Mouse (Mus musculus) midbrain, postnatal 0 days (tissue): ENCODE data around the gene Lamtor1. TPM values are rescaled to one million over a fixed set of nuclear protein-coding genes. Genes with fewer than 3 reads are reported as not detected.
"Not testable (repeated sequence)": the region's sequence is repeated elsewhere in the genome, so short reads cannot be mapped to it uniquely, and the experiment has no call there.

Source experiments
- ATAC-seq: fragments of 200-750 bp; cut with Nextera tagmentation; 2 replicates; pipeline ENCODE4 v1.8.0; 2017; ENCODE audit warnings: moderate number of reproducible peaks, mild to moderate bottlenecking, moderate TSS enrichment, moderate library complexity; ENCODE audit not compliant: low FRiP score
- DNase-seq: peaks from one replicate; pipeline ENCODE4 v3.0.0-alpha.2; 2015; ENCODE audit warnings: low spot score
- H3K27ac ChIP-seq: fragments of 300-500 bp; sonication (generic); 2 replicates; pipeline ENCODE4 v1.5.1; 2014; ENCODE audit warnings: low read depth, mild to moderate bottlenecking, low read length, mixed read lengths
- H3K27me3 ChIP-seq: fragments of 300-500 bp; sonication (generic); 2 replicates; pipeline ENCODE4 v1.6.1; 2014; ENCODE audit warnings: low read length, control low read depth, mixed read lengths; ENCODE audit not compliant: insufficient read depth
- H3K36me3 ChIP-seq: fragments of 300-500 bp; sonication (generic); 2 replicates; pipeline ENCODE4 v1.6.1; 2014; ENCODE audit warnings: low read length, control low read depth, mixed read lengths; ENCODE audit not compliant: insufficient read depth
- H3K4me1 ChIP-seq: fragments of 300-500 bp; sonication (generic); 2 replicates; pipeline ENCODE4 v1.6.1; 2014; ENCODE audit warnings: mild to moderate bottlenecking, control low read depth, antibody characterized with exemption, low read length, mixed read lengths; ENCODE audit not compliant: insufficient read depth
- H3K4me2 ChIP-seq: fragments of 300-500 bp; sonication (generic); 2 replicates; pipeline ENCODE4 v1.6.1; 2014; ENCODE audit warnings: low read depth, mild to moderate bottlenecking, low read length, mixed read lengths; ENCODE audit not compliant: poor library complexity, severe bottlenecking
- H3K4me3 ChIP-seq: fragments of 300-500 bp; sonication (generic); 2 replicates; pipeline ENCODE4 v1.5.1; 2014; ENCODE audit warnings: low read depth, mild to moderate bottlenecking, low read length, moderate library complexity
- H3K9ac ChIP-seq: fragments of 300-500 bp; sonication (generic); replicated peaks from 2 replicates; pipeline ENCODE4 v1.6.1; 2014; ENCODE audit warnings: mild to moderate bottlenecking, low read length, moderate library complexity, mixed read lengths; ENCODE audit not compliant: poor library complexity, severe bottlenecking
- H3K9me3 ChIP-seq: fragments of 300-500 bp; sonication (generic); 2 replicates; pipeline ENCODE4 v1.6.1; 2016; ENCODE audit warnings: low read length, control low read depth
- CTCF ChIP-seq: IDR thresholded peaks from 2 replicates; pipeline ENCODE4 v1.5.1; 2016; ENCODE audit warnings: antibody characterized with exemption, mild to moderate bottlenecking
- WGBS: fragments of 180-500 bp; shearing (Covaris S2); extraction: QIAGEN DNeasy Blood & Tissue Kit; methylation state at CpG from one replicate; pipeline ENCODE4 v1.1.7; 2014; 5-methylcytosine and 5-hydroxymethylcytosine counted together
- polyA plus RNA-seq: library from polyadenylated mRNA; unstranded; fragments of >200 nt; fragmentation: Nextera tagmentation; extraction: Ambion mirVana; gene quantifications from 2 replicates; pipeline ENCODE4 v1.2.1, GENCODE M21; 2015
- total RNA-seq: library from RNA; depleted of rRNA; stranded (reverse); fragments of >200 nt; gene quantifications from 2 replicates; pipeline ENCODE4 v1.2.3, GENCODE M21; 2014

Gene Lamtor1
- total and polyA plus RNA-seq, 2 experiments from 2014 or later = 127 to 159 TPM

DNA sequence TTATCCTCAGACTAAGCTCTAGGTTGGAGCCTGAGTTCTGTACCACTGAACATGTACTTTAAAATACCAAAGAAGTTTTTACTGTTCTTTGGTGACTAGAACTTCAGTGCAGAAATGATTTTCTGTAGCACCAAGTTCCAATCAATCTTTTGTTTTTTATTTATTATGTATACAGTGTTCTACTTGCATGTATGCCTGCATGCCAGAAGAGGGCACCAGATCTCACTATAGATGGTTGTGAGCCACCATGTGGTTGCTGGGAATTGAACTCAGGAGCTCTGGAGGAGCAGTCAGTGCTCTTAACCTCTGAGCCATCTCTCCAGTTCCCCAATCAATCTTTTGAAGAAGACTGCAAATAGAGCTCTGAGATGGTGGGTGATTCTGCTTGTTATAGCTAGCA, 20.2 kb downstream of the Lamtor1 start:
- ATAC-seq, DNase-seq, H3K36me3 ChIP-seq, H3K4me3 ChIP-seq, H3K4me2 ChIP-seq, H3K9me3 ChIP-seq, H3K9ac ChIP-seq, H3K4me1 ChIP-seq, H3K27me3 ChIP-seq, H3K27ac ChIP-seq: not testable (repeated sequence)
- TF ChIP-seq CTCF = peak; percentile 12; the same call in 1 of the 2 replicates

DNA sequence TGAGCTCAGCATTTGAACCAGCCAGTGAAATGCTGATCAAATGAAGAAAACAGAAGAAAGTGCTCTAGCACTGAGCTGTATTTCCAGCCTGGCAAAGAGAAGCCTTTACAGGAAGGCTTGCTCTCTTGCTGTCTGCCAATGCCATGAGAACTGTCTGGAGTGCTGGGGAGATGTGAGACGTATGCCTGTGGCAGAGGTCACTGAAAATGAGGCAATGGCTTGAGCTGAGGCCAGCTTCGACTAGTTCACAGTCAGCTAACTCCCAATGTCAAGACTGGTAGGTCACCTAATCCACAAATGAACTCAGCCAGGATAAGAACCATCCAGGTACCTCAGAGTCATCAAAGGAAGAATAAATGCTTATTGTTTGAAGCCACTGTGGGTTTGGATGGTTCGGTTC, 22.4 kb downstream of the Lamtor1 start:
- H3K27ac ChIP-seq = no peak overlapping the region
- H3K9ac ChIP-seq = 0 out of 2 replicates have a peak overlapping the region, but pooled peaks have one; percentile 19
- no peak overlapping the region for H3K4me3 ChIP-seq
- H3K9me3 ChIP-seq = no peaks in the 10 kb centered on the region
- no peak overlapping the region for H3K4me2 ChIP-seq
- WGBS = 88% methylated on average over 3 of the region's 3 CpGs
- TF ChIP-seq CTCF = no peak
- no peaks in the 10 kb centered on the region for H3K27me3 ChIP-seq
- ATAC-seq (no peak), DNase-seq (no peak)
- no peaks in the 10 kb centered on the region for H3K36me3 ChIP-seq
- peaks cover 3% of the 10 kb centered on the region; the same call in 1 of the 2 replicates for H3K4me1 ChIP-seq

DNA sequence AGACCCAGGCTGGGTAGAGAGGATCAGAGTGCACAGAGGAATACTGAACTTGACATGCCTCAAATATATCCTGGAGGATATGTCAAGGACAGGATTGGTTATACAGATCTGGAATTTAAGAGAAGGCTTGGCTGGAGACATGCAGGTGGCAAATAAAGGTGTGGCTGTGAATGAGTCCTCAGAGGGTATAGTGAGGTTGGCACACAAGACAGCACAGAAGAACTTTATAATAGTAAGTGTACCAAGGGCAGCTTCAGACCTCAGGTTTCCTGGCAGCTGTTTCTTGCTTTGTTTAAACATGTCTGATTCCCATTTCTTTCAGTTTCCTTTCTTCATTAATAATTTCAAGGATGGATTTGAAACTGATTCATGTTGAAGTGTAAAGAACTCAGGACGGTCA, 26.8 kb downstream of the Lamtor1 start:
- no peak for DNase-seq
- no peak overlapping the region for H3K4me3 ChIP-seq
- ATAC-seq = no peak
- TF ChIP-seq CTCF = no peak
- no peaks in the 10 kb centered on the region for H3K27me3 ChIP-seq
- no peak overlapping the region for H3K27ac ChIP-seq
- no peak overlapping the region for H3K9ac ChIP-seq
- H3K4me1 ChIP-seq = peaks cover 3% of the 10 kb centered on the region; the same call in 1 of the 2 replicates
- H3K4me2 ChIP-seq = peak overlapping the region; percentile 81; the same call in 1 of the 2 replicates
- H3K9me3 ChIP-seq = no peaks in the 10 kb centered on the region
- 84% methylated on average over 1 of the region's 1 CpGs for WGBS
- no peaks in the 10 kb centered on the region for H3K36me3 ChIP-seq

- Histone ChIP-seq H3K27me3 (no peaks in the 10 kb centered on the region), H3K27ac (peak overlapping the region; percentile 18; the same call in 1 of the 2 replicates), H3K9ac (peak overlapping the region; percentile 50), H3K4me2 (peak overlapping the region; percentile 81), H3K9me3 (no peaks in the 10 kb centered on the region), H3K36me3 (no peaks in the 10 kb centered on the region), H3K4me3 (peak overlapping the region; percentile 84), H3K4me1 (peaks cover 3% of the 10 kb centered on the region; the same call in 1 of the 2 replicates)
- TF ChIP-seq CTCF = no peak
- peak; percentile 20 for DNase-seq
- peak; percentile 44 for ATAC-seq
- WGBS = 8% methylated on average over 15 of the region's 15 CpGs
Measured at GRCm38 (mm10) chr7:101933300-101933699, 27.6 kb downstream of the Lamtor1 start.

DNA sequence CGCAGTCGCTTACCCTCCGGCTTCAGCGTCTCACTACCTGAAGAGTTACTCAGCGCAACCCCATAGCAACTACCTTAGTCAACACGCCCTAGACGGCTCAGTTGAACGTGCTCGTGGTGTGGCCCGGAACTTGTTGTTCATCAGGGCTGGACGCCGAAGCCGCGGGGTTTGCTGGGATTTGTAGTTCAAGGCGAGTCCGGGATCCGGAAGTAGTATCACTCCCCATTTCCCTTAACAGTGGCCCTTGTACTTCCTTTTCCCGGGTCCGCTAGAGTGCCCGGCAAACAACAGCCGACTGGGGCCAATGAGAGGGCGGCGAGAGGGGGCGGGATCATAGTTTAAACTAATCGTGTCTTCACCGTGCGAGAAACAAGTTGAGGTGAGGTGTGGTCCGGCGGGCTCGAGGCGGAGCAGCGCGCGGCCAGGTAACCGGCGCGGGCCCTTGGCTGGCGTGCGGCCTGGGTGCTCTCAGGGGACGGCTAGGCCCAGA, 28.1 kb downstream of the Lamtor1 start, which contains the start of the genes Lrrc51 and Numa1:
Lrrc51 (minus strand) TSS at position 145 of the 490 bp plus-strand sequence.
Numa1 (plus strand) TSS at position 361 of the 490 bp plus-strand sequence.
- peak within 1 kb of the TSS; percentile 81 for H3K4me2 ChIP-seq
- H3K4me1 ChIP-seq = peaks cover 3% of the 10 kb centered on the region; the same call in 1 of the 2 replicates
- no peaks in the 10 kb centered on the region for H3K36me3 ChIP-seq
- peak within 1 kb of the TSS; percentile 62 for H3K27ac ChIP-seq
- H3K4me3 ChIP-seq = peak within 1 kb of the TSS; percentile 84
- ATAC-seq (peak; percentile 97), DNase-seq (peak; percentile 97)
- WGBS = 1% methylated on average over 40 of the region's 40 CpGs
- H3K27me3 ChIP-seq = no peaks in the 10 kb centered on the region
- peak within 1 kb of the TSS; percentile 75 for H3K9ac ChIP-seq
- H3K9me3 ChIP-seq = no peaks in the 10 kb centered on the region
- TF ChIP-seq CTCF = no peak

GRCm38 (mm10) chr7:101935957-101936356, 30.3 kb downstream of the Lamtor1 start:
- Histone ChIP-seq H3K27me3 (no peaks in the 10 kb centered on the region), H3K9me3 (no peaks in the 10 kb centered on the region), H3K9ac (no peak overlapping the region), H3K27ac (no peak overlapping the region), H3K4me2 (no peak overlapping the region), H3K36me3 (0 out of 2 replicates have a peak, but pooled peaks cover 2% of the 10 kb centered on the region), H3K4me3 (no peak overlapping the region), H3K4me1 (peaks cover 3% of the 10 kb centered on the region; the same call in 1 of the 2 replicates)
- no peak for DNase-seq
- no peak for ATAC-seq
- 99% methylated on average over 4 of the region's 4 CpGs for WGBS
- no peak for TF ChIP-seq CTCF
